Mouse (Mus musculus) hindbrain, postnatal 0 days (tissue): ENCODE results near the gene Slc36a2. TPM values are rescaled to one million over a fixed set of nuclear protein-coding genes. Genes with fewer than 3 reads are reported as not detected.

Experiments used
- ATAC-seq: fragments of 200-750 bp; cut with Nextera tagmentation; 2 replicates; pipeline ENCODE4 v1.8.0; 2017; ENCODE audit warnings: mild to moderate bottlenecking, moderate TSS enrichment, moderate library complexity
- DNase-seq: peaks from one replicate; pipeline ENCODE4 v3.0.0-alpha.2; 2015; ENCODE audit warnings: low spot score
- H3K27ac ChIP-seq: fragments of 300-500 bp; sonication (generic); 2 replicates; pipeline ENCODE4 v1.5.1; 2014; ENCODE audit warnings: mild to moderate bottlenecking
- H3K27me3 ChIP-seq: fragments of 300-500 bp; sonication (generic); 2 replicates; pipeline ENCODE4 v1.6.1; 2014; ENCODE audit warnings: low read length, mixed read lengths; ENCODE audit not compliant: insufficient read depth
- H3K36me3 ChIP-seq: fragments of 300-500 bp; sonication (generic); 2 replicates; pipeline ENCODE4 v1.6.1; 2014; ENCODE audit warnings: low read length, mixed read lengths; ENCODE audit not compliant: insufficient read depth
- H3K4me1 ChIP-seq: fragments of 300-500 bp; sonication (generic); 2 replicates; pipeline ENCODE4 v1.6.1; 2014; ENCODE audit warnings: antibody characterized with exemption, low read length, mixed read lengths; ENCODE audit not compliant: insufficient read depth
- H3K4me2 ChIP-seq: fragments of 300-500 bp; sonication (generic); 2 replicates; pipeline ENCODE4 v1.6.1; 2014; ENCODE audit warnings: low read depth, mild to moderate bottlenecking, low read length, moderate library complexity, mixed read lengths
- H3K4me3 ChIP-seq: fragments of 300-500 bp; sonication (generic); 2 replicates; pipeline ENCODE4 v1.5.1; 2014; ENCODE audit warnings: low read length
- H3K9ac ChIP-seq: fragments of 300-500 bp; sonication (generic); replicated peaks from 2 replicates; pipeline ENCODE4 v1.6.1; 2014; ENCODE audit warnings: mild to moderate bottlenecking, low read length, moderate library complexity, mixed read lengths
- H3K9me3 ChIP-seq: fragments of 300-500 bp; sonication (generic); 2 replicates; pipeline ENCODE4 v1.6.1; 2016; ENCODE audit warnings: low read length, mixed read lengths
- CTCF ChIP-seq: IDR thresholded peaks from 2 replicates; pipeline ENCODE4 v1.5.1; 2016; ENCODE audit warnings: antibody characterized with exemption, control low read depth, low read depth
- WGBS: fragments of 180-500 bp; shearing (Covaris S2); extraction: QIAGEN DNeasy Blood & Tissue Kit; methylation state at CpG from one replicate; pipeline ENCODE4 v1.1.7; 2014; 5-methylcytosine and 5-hydroxymethylcytosine counted together
- polyA plus RNA-seq: library from polyadenylated mRNA; unstranded; fragments of >200 nt; fragmentation: Nextera tagmentation; extraction: Ambion mirVana; gene quantifications from 2 replicates; pipeline ENCODE4 v1.2.1, GENCODE M21; 2015
- total RNA-seq: library from RNA; depleted of rRNA; stranded (reverse); fragments of >200 nt; gene quantifications from 2 replicates; pipeline ENCODE4 v1.2.3, GENCODE M21; 2014

Gene Slc36a2
- total and polyA plus RNA-seq, 2 experiments from 2014 or later: 0.84 to 0.94 TPM

GRCm38 (mm10) chr11:55187777-55188176 lies 2.9 kb upstream of the Slc36a2 start:
- Histone ChIP-seq H3K4me1 (0 out of 2 replicates have a peak, but pooled peaks cover 3% of the 10 kb centered on the region), H3K9ac (no peak overlapping the region), H3K36me3 (no peaks in the 10 kb centered on the region), H3K4me2 (no peak overlapping the region), H3K9me3 (no peaks in the 10 kb centered on the region), H3K27me3 (no peaks in the 10 kb centered on the region), H3K4me3 (no peak overlapping the region), H3K27ac (no peak overlapping the region)
- TF ChIP-seq CTCF: no peak
- WGBS: 79% methylated on average over 6 of the region's 6 CpGs
- DNase-seq (no peak), ATAC-seq (no peak)

- no peak for DNase-seq
- no peaks in the 10 kb centered on the region for H3K36me3 ChIP-seq
- no peak overlapping the region for H3K4me2 ChIP-seq
- 0 out of 2 replicates have a peak, but pooled peaks cover 3% of the 10 kb centered on the region for H3K4me1 ChIP-seq
- TF ChIP-seq CTCF: no peak
- H3K9ac ChIP-seq: no peak overlapping the region
- 74% methylated on average over 4 of the region's 4 CpGs for WGBS
- no peak overlapping the region for H3K27ac ChIP-seq
- H3K27me3 ChIP-seq: no peaks in the 10 kb centered on the region
- ATAC-seq: no peak
- no peak overlapping the region for H3K4me3 ChIP-seq
- no peaks in the 10 kb centered on the region for H3K9me3 ChIP-seq
These were observed 2.4 kb upstream of the Slc36a2 start for GRCm38 (mm10) chr11:55187292-55187691.

GRCm38 (mm10) chr11:55184246-55184645 lies 631 bp downstream of the Slc36a2 start:
- no peak overlapping the region for H3K4me2 ChIP-seq
- no peak for TF ChIP-seq CTCF

GRCm38 (mm10) chr11:55183124-55183523 lies 1.8 kb downstream of the Slc36a2 start:
- Histone ChIP-seq H3K4me2 (no peak overlapping the region), H3K9ac (no peak overlapping the region), H3K4me1 (0 out of 2 replicates have a peak, but pooled peaks cover 3% of the 10 kb centered on the region), H3K9me3 (no peaks in the 10 kb centered on the region), H3K4me3 (no peak overlapping the region), H3K27me3 (no peaks in the 10 kb centered on the region), H3K27ac (no peak overlapping the region), H3K36me3 (no peaks in the 10 kb centered on the region)
- ATAC-seq (no peak), DNase-seq (no peak)
- no peak for TF ChIP-seq CTCF
- WGBS: 66% methylated on average over 7 of the region's 7 CpGs

More at GRCm38 (mm10) chr11:55184246-55184645, 631 bp downstream of the Slc36a2 start:
- H3K4me3 ChIP-seq: no peak overlapping the region
- ATAC-seq: no peak
- no peaks in the 10 kb centered on the region for H3K36me3 ChIP-seq
- H3K27me3 ChIP-seq: no peaks in the 10 kb centered on the region
- H3K9ac ChIP-seq: no peak overlapping the region
- WGBS: 84% methylated on average over 5 of the region's 5 CpGs
- DNase-seq: no peak
- H3K9me3 ChIP-seq: no peaks in the 10 kb centered on the region
- no peak overlapping the region for H3K27ac ChIP-seq
- 0 out of 2 replicates have a peak, but pooled peaks cover 3% of the 10 kb centered on the region for H3K4me1 ChIP-seq

- Histone ChIP-seq H3K4me2 (no peak overlapping the region), H3K27me3 (no peaks in the 10 kb centered on the region), H3K4me3 (no peak overlapping the region), H3K9me3 (no peaks in the 10 kb centered on the region), H3K27ac (no peak overlapping the region), H3K4me1 (0 out of 2 replicates have a peak, but pooled peaks cover 2% of the 10 kb centered on the region), H3K9ac (no peak overlapping the region), H3K36me3 (no peaks in the 10 kb centered on the region)
- TF ChIP-seq CTCF: no peak
- no peak for DNase-seq
- 90% methylated on average over 3 of the region's 3 CpGs for WGBS
- ATAC-seq: no peak
These were observed 5.0 kb downstream of the Slc36a2 start for GRCm38 (mm10) chr11:55179856-55180255.

- no peaks in the 10 kb centered on the region for H3K27me3 ChIP-seq
- no peak overlapping the region for H3K4me2 ChIP-seq
- ATAC-seq (no peak), DNase-seq (no peak)
- no peak overlapping the region for H3K27ac ChIP-seq
- no peak for TF ChIP-seq CTCF
- no peak overlapping the region for H3K9ac ChIP-seq
- H3K4me3 ChIP-seq: no peak overlapping the region
- WGBS: 90% methylated on average over 4 of the region's 4 CpGs
- no peaks in the 10 kb centered on the region for H3K4me1 ChIP-seq
- no peaks in the 10 kb centered on the region for H3K9me3 ChIP-seq
- H3K36me3 ChIP-seq: no peaks in the 10 kb centered on the region
These were observed 6.0 kb downstream of the Slc36a2 start for GRCm38 (mm10) chr11:55178830-55179229.

- no peaks in the 10 kb centered on the region for H3K9me3 ChIP-seq
- 68% methylated on average over 4 of the region's 4 CpGs for WGBS
- H3K9ac ChIP-seq: no peak overlapping the region
- no peak overlapping the region for H3K4me2 ChIP-seq
- H3K27me3 ChIP-seq: no peaks in the 10 kb centered on the region
- H3K27ac ChIP-seq: no peak overlapping the region
- TF ChIP-seq CTCF: no peak
- ATAC-seq (no peak), DNase-seq (no peak)
- no peak overlapping the region for H3K4me3 ChIP-seq
- H3K36me3 ChIP-seq: no peaks in the 10 kb centered on the region
- no peaks in the 10 kb centered on the region for H3K4me1 ChIP-seq
These were observed 14.4 kb downstream of the Slc36a2 start for GRCm38 (mm10) chr11:55170501-55170900.
